Mouse (Mus musculus): Measurements from ENCODE around the gene Gm12166. TPM values are rescaled to one million over a fixed set of nuclear protein-coding genes. Genes with fewer than 3 reads are reported as not detected.
"Not testable (repeated sequence)": the region's sequence is repeated elsewhere in the genome, so short reads cannot be mapped to it uniquely, and the experiment has no call there.

Gene Gm12166
- 5.4 and 6.8 TPM in 2 replicates for polyA plus RNA-seq (2015; fragmentation: Nextera tagmentation; extraction: Ambion mirVana)

GRCm38 (mm10) chr11:46052105-46052659 is at the start of gene Gm12166:
Gene Gm12166 (minus strand): TSS chr11:46052321.
- 18% methylated on average over 19 of the region's 19 CpGs for WGBS
- not testable (repeated sequence) for H3K4me3 ChIP-seq (ENCODE audit: low read length); H3K27me3 ChIP-seq (ENCODE audit: control insufficient read depth, insufficient read depth, low read depth, low read length); H3K4me1 ChIP-seq (replicated peaks; ENCODE audit: control insufficient read depth, insufficient read depth, low read length); H3K4me2 ChIP-seq (ENCODE audit: low read depth, low read length); H3K9ac ChIP-seq (ENCODE audit: low read length); H3K9me3 ChIP-seq (ENCODE audit: control insufficient read depth, low read length); H3K27ac ChIP-seq (ENCODE audit: low read length); H3K36me3 ChIP-seq (ENCODE audit: control insufficient read depth, insufficient read depth, low read length); ATAC-seq (ENCODE audit: low read depth)

GRCm38 (mm10) chr11:46097062-46097461 is 44.9 kb upstream of the Gm12166 start:
- Histone ChIP-seq H3K9ac (ENCODE audit: low read length) (no peak overlapping the region), H3K4me3 (ENCODE audit: low read length) (no peak overlapping the region), H3K27me3 (ENCODE audit: control insufficient read depth, insufficient read depth, low read depth, low read length) (no peaks in the 10 kb centered on the region), H3K9me3 (ENCODE audit: control insufficient read depth, low read length) (no peaks in the 10 kb centered on the region), H3K36me3 (ENCODE audit: control insufficient read depth, insufficient read depth, low read length) (peaks cover 27% of the 10 kb centered on the region), H3K4me2 (ENCODE audit: low read depth, low read length) (no peak overlapping the region), H3K4me1 (replicated peaks; ENCODE audit: control insufficient read depth, insufficient read depth, low read length) (peaks cover 3% of the 10 kb centered on the region; the same call in 1 of the 2 replicates), H3K27ac (ENCODE audit: low read length) (no peak overlapping the region)
- 54% methylated on average over 3 of the region's 3 CpGs for WGBS
- no peak for ATAC-seq (ENCODE audit: low read depth)

- WGBS = 89% methylated on average over 6 of the region's 6 CpGs
These were observed 44.1 kb upstream of the Gm12166 start for GRCm38 (mm10) chr11:46096265-46096649.

GRCm38 (mm10) chr11:46095477-46096264 is 43.5 kb upstream of the Gm12166 start:
- WGBS = 60% methylated on average over 9 of the region's 9 CpGs

More at GRCm38 (mm10) chr11:46096265-46096649, 44.1 kb upstream of the Gm12166 start:
- ATAC-seq (ENCODE audit: low read depth) = no peak
- H3K27me3 ChIP-seq (ENCODE audit: control insufficient read depth, insufficient read depth, low read depth, low read length) = no peaks in the 10 kb centered on the region
- H3K4me3 ChIP-seq (ENCODE audit: low read length) = no peak overlapping the region
- H3K4me2 ChIP-seq (ENCODE audit: low read depth, low read length) = no peak overlapping the region
- peaks cover 27% of the 10 kb centered on the region for H3K36me3 ChIP-seq (ENCODE audit: control insufficient read depth, insufficient read depth, low read length)
- no peak overlapping the region for H3K27ac ChIP-seq (ENCODE audit: low read length)
- H3K9me3 ChIP-seq (ENCODE audit: control insufficient read depth, low read length) = no peaks in the 10 kb centered on the region
- H3K4me1 ChIP-seq (replicated peaks; ENCODE audit: control insufficient read depth, insufficient read depth, low read length) = peaks cover 8% of the 10 kb centered on the region; the same call in 1 of the 2 replicates
- H3K9ac ChIP-seq (ENCODE audit: low read length) = no peak overlapping the region

GRCm38 (mm10) chr11:46092121-46092520 is 40.0 kb upstream of the Gm12166 start:
- peaks cover 34% of the 10 kb centered on the region for H3K4me1 ChIP-seq (replicated peaks; ENCODE audit: control insufficient read depth, insufficient read depth, low read length)
- 62% methylated on average over 4 of the region's 4 CpGs for WGBS
- no peak overlapping the region for H3K9ac ChIP-seq (ENCODE audit: low read length)
- peak overlapping the region; percentile 35 for H3K27ac ChIP-seq (ENCODE audit: low read length)
- no peaks in the 10 kb centered on the region for H3K9me3 ChIP-seq (ENCODE audit: control insufficient read depth, low read length)
- no peak overlapping the region for H3K4me3 ChIP-seq (ENCODE audit: low read length)
- no peak overlapping the region for H3K4me2 ChIP-seq (ENCODE audit: low read depth, low read length)
- H3K27me3 ChIP-seq (ENCODE audit: control insufficient read depth, insufficient read depth, low read depth, low read length) = no peaks in the 10 kb centered on the region
- ATAC-seq (ENCODE audit: low read depth) = no peak
- peaks cover 10% of the 10 kb centered on the region for H3K36me3 ChIP-seq (ENCODE audit: control insufficient read depth, insufficient read depth, low read length)

More at GRCm38 (mm10) chr11:46095477-46096264, 43.5 kb upstream of the Gm12166 start:
- Histone ChIP-seq H3K27ac (ENCODE audit: low read length) (no peak overlapping the region), H3K4me1 (replicated peaks; ENCODE audit: control insufficient read depth, insufficient read depth, low read length) (peaks cover 14% of the 10 kb centered on the region; the same call in 1 of the 2 replicates), H3K36me3 (ENCODE audit: control insufficient read depth, insufficient read depth, low read length) (peaks cover 23% of the 10 kb centered on the region), H3K9me3 (ENCODE audit: control insufficient read depth, low read length) (no peaks in the 10 kb centered on the region), H3K27me3 (ENCODE audit: control insufficient read depth, insufficient read depth, low read depth, low read length) (no peaks in the 10 kb centered on the region), H3K9ac (ENCODE audit: low read length) (no peak overlapping the region), H3K4me3 (ENCODE audit: low read length) (no peak overlapping the region), H3K4me2 (ENCODE audit: low read depth, low read length) (no peak overlapping the region)
- ATAC-seq (ENCODE audit: low read depth) = peak; percentile 47

- no peak overlapping the region for H3K4me3 ChIP-seq (ENCODE audit: low read length)
- no peak for ATAC-seq (ENCODE audit: low read depth)
These were observed 39.0 kb upstream of the Gm12166 start for GRCm38 (mm10) chr11:46090951-46091667.

GRCm38 (mm10) chr11:46090036-46090725 is 38.1 kb upstream of the Gm12166 start:
- Histone ChIP-seq H3K36me3 (ENCODE audit: control insufficient read depth, insufficient read depth, low read length) (peaks cover 10% of the 10 kb centered on the region), H3K4me3 (ENCODE audit: low read length) (no peak overlapping the region), H3K4me1 (replicated peaks; ENCODE audit: control insufficient read depth, insufficient read depth, low read length) (peaks cover 50% of the 10 kb centered on the region), H3K27ac (ENCODE audit: low read length) (peak overlapping the region; percentile 81), H3K9me3 (ENCODE audit: control insufficient read depth, low read length) (no peaks in the 10 kb centered on the region), H3K4me2 (ENCODE audit: low read depth, low read length) (no peak overlapping the region), H3K27me3 (ENCODE audit: control insufficient read depth, insufficient read depth, low read depth, low read length) (no peaks in the 10 kb centered on the region), H3K9ac (ENCODE audit: low read length) (no peak overlapping the region)
- ATAC-seq (ENCODE audit: low read depth) = no peak
- 81% methylated on average over 10 of the region's 10 CpGs for WGBS

More at GRCm38 (mm10) chr11:46090951-46091667, 39.0 kb upstream of the Gm12166 start:
- Histone ChIP-seq H3K27me3 (ENCODE audit: control insufficient read depth, insufficient read depth, low read depth, low read length) (no peaks in the 10 kb centered on the region), H3K4me1 (replicated peaks; ENCODE audit: control insufficient read depth, insufficient read depth, low read length) (peaks cover 40% of the 10 kb centered on the region), H3K36me3 (ENCODE audit: control insufficient read depth, insufficient read depth, low read length) (peaks cover 10% of the 10 kb centered on the region), H3K9me3 (ENCODE audit: control insufficient read depth, low read length) (no peaks in the 10 kb centered on the region), H3K9ac (ENCODE audit: low read length) (no peak overlapping the region), H3K4me2 (ENCODE audit: low read depth, low read length) (no peak overlapping the region), H3K27ac (ENCODE audit: low read length) (peak overlapping the region; percentile 81)
- 32% methylated on average over 10 of the region's 10 CpGs for WGBS

GRCm38 (mm10) chr11:46089081-46089713 is 37.1 kb upstream of the Gm12166 start:
- Histone ChIP-seq H3K27ac (ENCODE audit: low read length) (peak overlapping the region; percentile 81), H3K9me3 (ENCODE audit: control insufficient read depth, low read length) (no peaks in the 10 kb centered on the region), H3K27me3 (ENCODE audit: control insufficient read depth, insufficient read depth, low read depth, low read length) (no peaks in the 10 kb centered on the region), H3K36me3 (ENCODE audit: control insufficient read depth, insufficient read depth, low read length) (peaks cover 4% of the 10 kb centered on the region; the same call in 1 of the 2 replicates), H3K9ac (ENCODE audit: low read length) (peak overlapping the region; percentile 19; the same call in 1 of the 2 replicates), H3K4me1 (replicated peaks; ENCODE audit: control insufficient read depth, insufficient read depth, low read length) (peaks cover 58% of the 10 kb centered on the region), H3K4me3 (ENCODE audit: low read length) (no peak overlapping the region), H3K4me2 (ENCODE audit: low read depth, low read length) (0 out of 2 replicates have a peak overlapping the region, but pooled peaks have one; percentile 19)
- 44% methylated on average over 4 of the region's 4 CpGs for WGBS
- peak; percentile 92 for ATAC-seq (ENCODE audit: low read depth)

Data from lung, embryonic 16.5 days (tissue).